Mouse (Mus musculus): ENCODE results near the gene Zpbp2. TPM values are rescaled to one million over a fixed set of nuclear protein-coding genes. Genes with fewer than 3 reads are reported as not detected.

Gene Zpbp2
- 0.98 and 1.0 TPM in 2 replicates for polyA plus RNA-seq (2012; ENCODE audit: low replicate concordance)

DNA sequence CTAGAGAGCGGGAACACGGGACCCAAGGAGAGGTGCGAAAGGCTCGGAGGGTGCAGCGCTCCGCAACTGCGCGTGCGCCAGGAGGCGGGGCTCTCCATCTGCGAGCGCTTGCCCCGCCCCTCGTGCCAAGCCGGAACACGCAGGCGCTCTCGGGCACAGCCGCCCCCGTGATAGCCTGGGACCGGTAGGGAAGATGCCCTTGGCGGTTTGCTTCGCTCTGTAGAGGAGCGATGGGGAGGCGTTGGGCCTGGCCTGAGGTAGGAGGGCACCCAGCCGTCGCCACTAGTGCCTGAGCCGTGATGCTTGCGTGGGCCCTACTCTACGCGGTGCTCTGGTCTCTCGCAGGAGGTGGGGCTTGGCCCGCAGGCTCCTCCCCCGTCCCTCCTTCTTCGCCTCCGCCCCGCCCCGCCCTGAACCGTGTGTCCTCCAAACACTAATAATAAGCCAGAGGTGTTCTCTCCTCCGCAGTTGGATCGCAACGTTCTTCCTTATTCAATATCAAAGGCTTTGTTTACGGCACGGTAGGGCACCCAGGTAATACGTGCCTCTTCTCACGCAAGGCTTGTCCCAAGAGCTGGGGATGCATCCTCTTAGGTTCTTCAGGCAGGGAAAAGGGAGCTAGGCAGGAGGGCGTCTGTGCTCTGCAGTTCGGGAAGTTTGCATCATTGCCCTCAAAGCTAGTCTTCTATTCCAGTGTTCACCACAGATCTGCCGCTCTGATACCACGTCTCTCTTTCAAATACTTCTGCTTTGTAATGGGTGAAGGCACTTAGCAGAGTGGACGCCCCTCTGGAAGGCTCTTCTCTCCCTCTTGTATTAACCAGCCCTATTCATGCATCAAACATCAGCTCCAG is at the start of gene Zpbp2:
TSS of gene Zpbp2 (plus strand) at position 123 of the 854 bp plus-strand sequence.

DNA sequence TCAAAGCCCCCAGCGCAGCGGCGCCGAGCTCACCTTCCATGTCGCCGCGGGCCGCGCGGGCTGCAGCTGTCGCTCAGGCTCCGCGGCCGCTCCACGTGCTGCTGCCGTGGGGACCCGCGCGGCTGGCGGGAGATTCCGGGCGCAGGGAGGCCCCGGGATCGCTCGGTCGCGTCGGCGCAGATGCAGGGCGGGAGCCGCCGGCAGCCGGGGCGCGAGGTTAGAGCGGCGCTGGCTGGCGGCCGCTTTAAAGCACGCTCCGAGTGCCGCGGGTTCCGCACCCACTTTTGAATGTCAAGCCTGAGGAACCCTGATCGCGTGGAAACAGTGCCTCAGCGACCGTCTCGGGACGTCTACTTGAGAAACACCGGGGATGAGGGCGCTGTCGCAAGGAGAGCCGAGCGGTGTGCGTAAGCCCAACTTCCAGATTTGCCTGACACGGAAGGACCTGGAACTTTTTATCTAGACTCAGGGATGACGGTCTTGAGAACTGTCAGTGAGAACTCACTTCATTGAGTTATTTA is 5.1 kb upstream of the Zpbp2 start, which contains the start of gene Ikzf3:
TSS of gene Ikzf3 (minus strand) at position 321 of the 521 bp plus-strand sequence.

DNA sequence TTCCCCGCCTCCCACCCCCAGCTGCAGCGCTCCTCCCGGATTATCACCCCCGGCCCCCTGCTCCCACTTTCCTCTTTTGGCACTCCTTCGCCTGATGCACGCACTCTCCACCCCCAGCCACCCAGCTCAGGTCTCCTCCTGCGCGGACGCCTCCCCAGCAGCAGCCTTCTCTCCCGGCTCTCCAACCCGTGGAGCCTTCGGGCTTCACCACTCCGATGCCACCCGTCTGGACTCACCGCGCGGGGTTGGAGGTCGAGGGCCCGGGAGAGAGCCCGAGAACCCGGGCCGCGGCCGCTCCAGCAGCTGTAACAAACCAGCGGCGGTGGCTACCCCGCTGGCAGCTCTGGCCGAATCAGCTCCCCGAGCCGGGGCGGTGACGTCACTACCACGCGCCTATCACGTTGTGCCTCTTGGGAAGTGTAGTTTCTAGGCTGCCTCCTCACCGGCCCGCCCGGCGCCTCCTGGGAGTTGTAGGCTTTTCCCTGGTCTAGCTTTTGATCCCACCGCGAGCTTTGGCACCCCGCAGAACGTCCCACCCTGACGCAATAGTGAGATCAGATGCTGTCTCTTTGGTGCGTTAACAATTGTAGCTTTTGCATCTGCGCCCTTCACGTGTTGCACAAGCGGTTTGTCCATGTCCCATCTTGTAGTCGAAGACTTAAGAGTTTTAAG is 36.1 kb downstream of the Zpbp2 start, which contains the start of gene Ormdl3:
TSS of gene Ormdl3 (minus strand) at position 477 of the 672 bp plus-strand sequence.

DNA sequence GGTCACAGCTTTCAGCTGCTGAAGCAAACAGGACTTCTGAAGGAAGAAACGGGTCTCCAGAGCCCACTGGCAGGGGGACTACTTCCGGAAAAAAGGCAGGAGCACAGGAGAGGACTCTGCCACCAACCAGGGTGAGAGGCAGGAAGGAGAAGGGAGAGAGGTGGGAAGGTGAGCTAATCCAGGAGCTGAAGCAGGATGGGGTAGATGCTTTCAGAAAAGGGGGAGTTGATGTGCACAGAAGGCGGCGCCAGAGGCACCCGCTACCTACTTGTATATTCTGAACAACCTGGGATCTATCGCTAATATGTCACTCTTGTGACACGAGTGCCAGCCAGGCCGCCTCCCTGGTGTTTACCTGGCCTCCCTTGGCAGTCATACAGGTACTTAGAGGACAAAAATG is 47.1 kb downstream of the Zpbp2 start, which contains the start of gene Lrrc3c:
TSS of gene Lrrc3c (plus strand) at position 301 of the 400 bp plus-strand sequence.

Other genes starting within 250 kb of the Zpbp2 start
- not detected in 2 replicates for gene Neurod2, start 221.4 kb upstream of the Zpbp2 start, polyA plus RNA-seq (2012; ENCODE audit: low replicate concordance)
- gene Ppp1r1b, start 202.7 kb upstream of the Zpbp2 start, polyA plus RNA-seq (2012; ENCODE audit: low replicate concordance) = 0.17 TPM in 1 of 2 replicates, not detected in the other
- 45.0 TPM in 2 replicates for gene Stard3, start 192.7 kb upstream of the Zpbp2 start, polyA plus RNA-seq (2012; ENCODE audit: low replicate concordance)
- 0.19 and 0.84 TPM in 2 replicates for gene Tcap, start 167.3 kb upstream of the Zpbp2 start, polyA plus RNA-seq (2012; ENCODE audit: low replicate concordance)
- gene Pnmt, start 164.6 kb upstream of the Zpbp2 start, polyA plus RNA-seq (2012; ENCODE audit: low replicate concordance) = not detected in 2 replicates
- 15.5 and 16.9 TPM in 2 replicates for gene Pgap3, start 150.6 kb upstream of the Zpbp2 start, polyA plus RNA-seq (2012; ENCODE audit: low replicate concordance)
- 0.56 and 1.1 TPM in 2 replicates for gene Erbb2, start 138.6 kb upstream of the Zpbp2 start, polyA plus RNA-seq (2012; ENCODE audit: low replicate concordance)
- 9.1 and 24.6 TPM in 2 replicates for gene Mien1, start 112.1 kb upstream of the Zpbp2 start, polyA plus RNA-seq (2012; ENCODE audit: low replicate concordance)
- 0.96 and 2.4 TPM in 2 replicates for gene Grb7, start 104.7 kb upstream of the Zpbp2 start, polyA plus RNA-seq (2012; ENCODE audit: low replicate concordance)
- gene Ikzf3, start 5.1 kb upstream of the Zpbp2 start, polyA plus RNA-seq (2012; ENCODE audit: low replicate concordance) = 8.4 and 9.6 TPM in 2 replicates
- gene Ormdl3, start 36.3 kb downstream of the Zpbp2 start, polyA plus RNA-seq (2012; ENCODE audit: low replicate concordance) = 60.4 and 108 TPM in 2 replicates
- not detected in 2 replicates for gene Lrrc3c, start 47.2 kb downstream of the Zpbp2 start, polyA plus RNA-seq (2012; ENCODE audit: low replicate concordance)
- not detected in 2 replicates for gene Gm12355, start 74.6 kb downstream of the Zpbp2 start, polyA plus RNA-seq (2012; ENCODE audit: low replicate concordance)
- gene Gsdma3, start 75.3 kb downstream of the Zpbp2 start, polyA plus RNA-seq (2012; ENCODE audit: low replicate concordance) = not detected in 2 replicates
- not detected in 2 replicates for gene Gsdma2, start 95.7 kb downstream of the Zpbp2 start, polyA plus RNA-seq (2012; ENCODE audit: low replicate concordance)
- gene Gsdma, start 113.3 kb downstream of the Zpbp2 start, polyA plus RNA-seq (2012; ENCODE audit: low replicate concordance) = 0.67 TPM in 1 of 2 replicates, not detected in the other
- 193 and 224 TPM in 2 replicates for gene Psmd3, start 131.5 kb downstream of the Zpbp2 start, polyA plus RNA-seq (2012; ENCODE audit: low replicate concordance)
- 0.41 TPM in 1 of 2 replicates, not detected in the other for gene Csf3, start 150.2 kb downstream of the Zpbp2 start, polyA plus RNA-seq (2012; ENCODE audit: low replicate concordance)
- 111 and 145 TPM in 2 replicates for gene Med24, start 178.3 kb downstream of the Zpbp2 start, polyA plus RNA-seq (2012; ENCODE audit: low replicate concordance)
- gene Thra, start 189.5 kb downstream of the Zpbp2 start, polyA plus RNA-seq (2012; ENCODE audit: low replicate concordance) = 41.6 and 45.3 TPM in 2 replicates
- 1.6 and 4.8 TPM in 2 replicates for gene Nr1d1, start 224.2 kb downstream of the Zpbp2 start, polyA plus RNA-seq (2012; ENCODE audit: low replicate concordance)
- 68.7 and 118 TPM in 2 replicates for gene Msl1, start 244.4 kb downstream of the Zpbp2 start, polyA plus RNA-seq (2012; ENCODE audit: low replicate concordance)

Data from leukemia stem cell, adult 10-12 weeks (primary cell).